Mouse (Mus musculus) midbrain, embryonic 14.5 days (tissue): Measurements from ENCODE around the gene Vps33a. TPM values are rescaled to one million over a fixed set of nuclear protein-coding genes. Genes with fewer than 3 reads are reported as not detected.

Experiments
- ATAC-seq: fragments of 200-750 bp; cut with Nextera tagmentation; 2 replicates; pipeline ENCODE4 v1.8.0; 2017; ENCODE audit warnings: moderate number of reproducible peaks, moderate library complexity; ENCODE audit not compliant: low FRiP score, low TSS enrichment
- DNase-seq: peaks from one replicate; pipeline ENCODE4 v3.0.0-alpha.2; 2015
- H3K27ac ChIP-seq: fragments of 300-500 bp; sonication (generic); replicated peaks from 2 replicates; pipeline ENCODE4 v1.5.1; 2014; ENCODE audit warnings: mild to moderate bottlenecking, low read depth, low read length, moderate library complexity
- H3K27me3 ChIP-seq: fragments of 300-500 bp; sonication (generic); 2 replicates; pipeline ENCODE4 v1.6.1; 2014; ENCODE audit warnings: low read length, control low read depth, mixed read lengths; ENCODE audit not compliant: control insufficient read depth, insufficient read depth
- H3K36me3 ChIP-seq: fragments of 300-500 bp; sonication (generic); 2 replicates; pipeline ENCODE4 v1.6.1; 2014; ENCODE audit warnings: low read length, control low read depth; ENCODE audit not compliant: control insufficient read depth, insufficient read depth
- H3K4me1 ChIP-seq: fragments of 300-500 bp; sonication (generic); 2 replicates; pipeline ENCODE4 v1.6.1; 2014; ENCODE audit warnings: mild to moderate bottlenecking, antibody characterized with exemption, low read length, control low read depth; ENCODE audit not compliant: control insufficient read depth, insufficient read depth
- H3K4me2 ChIP-seq: fragments of 300-500 bp; sonication (generic); 2 replicates; pipeline ENCODE4 v1.6.1; 2014; ENCODE audit warnings: mild to moderate bottlenecking, low read length, moderate library complexity
- H3K4me3 ChIP-seq: fragments of 300-500 bp; sonication (generic); replicated peaks from 2 replicates; pipeline ENCODE4 v1.5.1; 2014; ENCODE audit warnings: low read depth, low read length
- H3K9ac ChIP-seq: fragments of 300-500 bp; sonication (generic); replicated peaks from 2 replicates; pipeline ENCODE4 v1.6.1; 2014; ENCODE audit warnings: mild to moderate bottlenecking, low read length, moderate library complexity
- H3K9me3 ChIP-seq: fragments of 300-500 bp; sonication (generic); 2 replicates; pipeline ENCODE4 v1.6.1; 2016; ENCODE audit warnings: low read length, control low read depth, mixed read lengths; ENCODE audit not compliant: control insufficient read depth
- WGBS: fragments of 180-500 bp; shearing (Covaris S2); extraction: QIAGEN DNeasy Blood & Tissue Kit; methylation state at CpG from one replicate; pipeline ENCODE4 v1.1.7; 2014; 5-methylcytosine and 5-hydroxymethylcytosine counted together
- polyA plus RNA-seq: library from polyadenylated mRNA; unstranded; fragments of >200 nt; fragmentation: Nextera tagmentation; extraction: Ambion mirVana; gene quantifications from 2 replicates; pipeline ENCODE4 v1.2.1, GENCODE M21; 2014

The Vps33a gene
- polyA plus RNA-seq: 41.9 and 54.9 TPM in 2 replicates

- DNase-seq (peak; percentile 100), ATAC-seq (peak; percentile 92)
- no peaks in the 10 kb centered on the region for H3K27me3 ChIP-seq
- H3K9ac ChIP-seq: peak within 1 kb of the TSS; percentile 80
- H3K27ac ChIP-seq: peak within 1 kb of the TSS; percentile 84
- under 1% methylated on average over 54 of the region's 54 CpGs for WGBS
- peaks cover 5% of the 10 kb centered on the region; the same call in 1 of the 2 replicates for H3K4me1 ChIP-seq
- H3K36me3 ChIP-seq: peaks cover 38% of the 10 kb centered on the region
- H3K4me3 ChIP-seq: peak within 1 kb of the TSS; percentile 98
- H3K4me2 ChIP-seq: peak within 1 kb of the TSS; percentile 86
- H3K9me3 ChIP-seq: no peaks in the 10 kb centered on the region
Observed at GRCm38 (mm10) chr5:123572357-123573186, at the start of gene Vps33a. Gene Vps33a, minus strand, starts transcription at chr5:123573038.

- Histone ChIP-seq H3K27ac (no peak overlapping the region), H3K4me1 (no peaks in the 10 kb centered on the region), H3K9ac (no peak overlapping the region), H3K4me2 (no peak overlapping the region), H3K36me3 (peaks cover 55% of the 10 kb centered on the region), H3K27me3 (no peaks in the 10 kb centered on the region), H3K9me3 (no peaks in the 10 kb centered on the region), H3K4me3 (no peak overlapping the region)
- DNase-seq: peak; percentile 47
- ATAC-seq: no peak
- 54% methylated on average over 13 of the region's 13 CpGs for WGBS
Observed at GRCm38 (mm10) chr5:123622421-123622820, 49.6 kb upstream of the Vps33a start.

GRCm38 (mm10) chr5:123618558-123618957, 45.7 kb upstream of the Vps33a start:
- peak; percentile 36 for DNase-seq
- Histone ChIP-seq H3K27me3 (no peaks in the 10 kb centered on the region), H3K4me1 (no peaks in the 10 kb centered on the region), H3K9me3 (no peaks in the 10 kb centered on the region), H3K9ac (no peak overlapping the region), H3K27ac (no peak overlapping the region), H3K4me2 (no peak overlapping the region), H3K4me3 (no peak overlapping the region), H3K36me3 (peaks cover 83% of the 10 kb centered on the region)
- ATAC-seq: no peak
- WGBS: 79% methylated on average over 2 of the region's 2 CpGs

- Histone ChIP-seq H3K9me3 (no peaks in the 10 kb centered on the region), H3K4me1 (no peaks in the 10 kb centered on the region), H3K27me3 (no peaks in the 10 kb centered on the region), H3K27ac (no peak overlapping the region), H3K4me3 (no peak overlapping the region), H3K4me2 (no peak overlapping the region), H3K36me3 (peaks cover 85% of the 10 kb centered on the region), H3K9ac (no peak overlapping the region)
- DNase-seq (no peak), ATAC-seq (no peak)
- WGBS: 94% methylated on average over 24 of the region's 24 CpGs
Observed at GRCm38 (mm10) chr5:123614246-123614645, 41.4 kb upstream of the Vps33a start.

- Histone ChIP-seq H3K9ac (no peak overlapping the region), H3K4me2 (no peak overlapping the region), H3K27me3 (no peaks in the 10 kb centered on the region), H3K4me3 (no peak overlapping the region), H3K27ac (no peak overlapping the region), H3K4me1 (no peaks in the 10 kb centered on the region), H3K9me3 (no peaks in the 10 kb centered on the region), H3K36me3 (peaks cover 86% of the 10 kb centered on the region)
- ATAC-seq (no peak), DNase-seq (peak; percentile 88)
- WGBS: 33% methylated on average over 4 of the region's 4 CpGs
Observed at GRCm38 (mm10) chr5:123609843-123610242, 37.0 kb upstream of the Vps33a start.

GRCm38 (mm10) chr5:123609416-123609815, 36.6 kb upstream of the Vps33a start:
- Histone ChIP-seq H3K36me3 (peaks cover 84% of the 10 kb centered on the region), H3K9me3 (no peaks in the 10 kb centered on the region), H3K27ac (no peak overlapping the region), H3K4me2 (no peak overlapping the region), H3K9ac (no peak overlapping the region), H3K4me3 (no peak overlapping the region), H3K4me1 (no peaks in the 10 kb centered on the region), H3K27me3 (no peaks in the 10 kb centered on the region)
- DNase-seq (no peak), ATAC-seq (no peak)
- 92% methylated on average over 7 of the region's 7 CpGs for WGBS

- Histone ChIP-seq H3K4me1 (no peaks in the 10 kb centered on the region), H3K4me3 (no peak overlapping the region), H3K27me3 (no peaks in the 10 kb centered on the region), H3K36me3 (peaks cover 77% of the 10 kb centered on the region), H3K27ac (no peak overlapping the region), H3K9ac (no peak overlapping the region), H3K9me3 (no peaks in the 10 kb centered on the region), H3K4me2 (no peak overlapping the region)
- DNase-seq (peak; percentile 11), ATAC-seq (no peak)
- WGBS: 85% methylated on average over 3 of the region's 3 CpGs
Observed at GRCm38 (mm10) chr5:123607211-123607669, 34.4 kb upstream of the Vps33a start.

- H3K9ac ChIP-seq: 0 out of 2 replicates have a peak overlapping the region, but pooled peaks have one; percentile 3
- H3K27me3 ChIP-seq: no peaks in the 10 kb centered on the region
- ATAC-seq: no peak
- H3K9me3 ChIP-seq: no peaks in the 10 kb centered on the region
- H3K4me3 ChIP-seq: no peak overlapping the region
- DNase-seq: peak; percentile 69
- no peak overlapping the region for H3K27ac ChIP-seq
- WGBS: 49% methylated on average over 11 of the region's 11 CpGs
- no peaks in the 10 kb centered on the region for H3K4me1 ChIP-seq
- H3K36me3 ChIP-seq: peaks cover 83% of the 10 kb centered on the region
- H3K4me2 ChIP-seq: 0 out of 2 replicates have a peak overlapping the region, but pooled peaks have one; percentile 1
Observed at GRCm38 (mm10) chr5:123603496-123603895, 30.7 kb upstream of the Vps33a start.

- H3K4me1 ChIP-seq: no peaks in the 10 kb centered on the region
- H3K27me3 ChIP-seq: no peaks in the 10 kb centered on the region
- H3K9me3 ChIP-seq: no peaks in the 10 kb centered on the region
- ATAC-seq (no peak), DNase-seq (no peak)
- WGBS: 93% methylated on average over 6 of the region's 6 CpGs
- H3K4me3 ChIP-seq: no peak overlapping the region
- H3K27ac ChIP-seq: no peak overlapping the region
- H3K9ac ChIP-seq: no peak overlapping the region
- H3K36me3 ChIP-seq: peaks cover 79% of the 10 kb centered on the region
- H3K4me2 ChIP-seq: no peak overlapping the region
Observed at GRCm38 (mm10) chr5:123602174-123602573, 29.3 kb upstream of the Vps33a start.
